Mouse (Mus musculus): ENCODE data around the gene Atxn7l1. TPM values are rescaled to one million over a fixed set of nuclear protein-coding genes. Genes with fewer than 3 reads are reported as not detected.

Gene Atxn7l1
- 22.0 and 23.7 TPM in 2 replicates for polyA plus RNA-seq (2012; rRNA removed)

DNA sequence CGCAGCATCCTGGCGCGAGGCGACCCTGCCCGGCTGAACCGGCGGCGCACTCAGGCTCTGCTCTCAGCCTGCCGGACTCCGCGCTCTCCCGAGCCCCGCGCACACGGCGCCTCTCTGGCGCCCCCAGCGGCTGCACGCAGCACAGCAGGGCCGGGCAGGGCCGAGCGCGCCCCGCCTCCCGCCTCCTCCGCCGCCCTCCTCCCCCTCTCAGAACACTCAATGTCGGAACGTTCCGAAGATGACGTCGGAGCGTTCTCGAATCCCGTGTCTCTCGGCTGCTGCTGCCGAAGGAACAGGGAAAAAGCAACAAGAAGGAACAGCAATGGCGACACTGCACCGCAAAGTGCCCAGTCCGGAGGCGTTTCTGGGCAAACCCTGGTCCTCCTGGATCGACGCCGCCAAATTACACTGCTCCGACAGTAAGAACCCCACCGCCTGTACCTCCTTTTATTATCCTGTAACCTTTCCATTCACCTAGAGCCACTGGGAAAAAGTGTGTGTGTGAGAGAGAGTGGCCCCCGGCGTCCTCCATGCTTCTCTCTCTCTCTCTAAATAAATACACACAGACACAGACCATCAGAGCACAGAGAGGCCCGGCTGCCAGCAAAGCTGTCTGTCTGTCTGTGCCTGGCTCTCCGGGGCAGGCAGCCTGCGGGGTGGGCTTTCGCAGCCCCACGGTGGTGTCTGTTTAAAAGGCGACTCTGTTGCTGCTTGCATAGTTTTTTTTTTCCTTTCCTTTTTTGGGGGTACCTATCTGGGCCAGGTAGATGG is at the start of gene Atxn7l1:
Gene Atxn7l1, plus strand, starts transcription at position 197 of the 771 bp plus-strand sequence.
- DNase-seq, result peak; percentile 96
- under 1% methylated on average over 48 of the region's 54 CpGs for WGBS
- Histone ChIP-seq H3K27me3 (replicated peaks; ENCODE audit: control insufficient read depth, insufficient read depth, low read length) (no peaks in the 10 kb centered on the region), H3K27ac (ENCODE audit: insufficient read depth, low read depth, low read length) (peak within 1 kb of the TSS; percentile 62), H3K4me3 (ENCODE audit: insufficient read depth, low read depth, low read length) (peak within 1 kb of the TSS; percentile 70), H3K4me1 (ENCODE audit: control insufficient read depth, insufficient read depth, low read length) (peaks cover 7% of the 10 kb centered on the region; the same call in 1 of the 2 replicates), H3K36me3 (ENCODE audit: control insufficient read depth, insufficient read depth, low read length) (no peaks in the 10 kb centered on the region)
- peak; percentile 62 for TF ChIP-seq POLR2A (IDR thresholded peaks at IDR 0.05; ENCODE audit: low read depth, low read length)
- TF ChIP-seq CTCF (conservative IDR thresholded peaks at IDR 0.05; ENCODE audit: insufficient read depth, insufficient read length, low read depth, low read length), result peak; percentile 72

DNA sequence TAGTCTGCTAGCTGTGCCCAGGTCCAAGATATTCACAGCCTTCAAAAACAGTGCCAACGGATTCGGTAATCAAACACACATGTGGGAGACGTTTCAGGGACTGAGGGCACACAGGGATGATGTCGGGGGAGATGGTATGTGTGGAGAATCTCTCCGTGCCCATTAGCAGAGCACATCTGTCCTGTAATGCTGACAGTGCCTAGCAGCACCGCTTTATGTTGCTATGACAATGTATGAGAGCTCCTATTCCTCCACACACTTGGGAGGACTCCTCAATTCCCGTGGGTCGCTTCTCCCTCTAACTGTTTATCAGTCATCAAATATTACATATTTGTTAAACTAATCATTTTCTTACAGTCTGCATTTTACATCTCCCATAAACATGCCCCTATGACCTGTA is 45.9 kb upstream of the Atxn7l1 start:
- TF ChIP-seq POLR2A (IDR thresholded peaks at IDR 0.05; ENCODE audit: low read depth, low read length) (no peak), CTCF (conservative IDR thresholded peaks at IDR 0.05; ENCODE audit: insufficient read depth, insufficient read length, low read depth, low read length) (no peak)
- H3K27ac ChIP-seq (ENCODE audit: insufficient read depth, low read depth, low read length), result no peak overlapping the region
- WGBS, result 85% methylated on average over 8 of the region's 8 CpGs
- H3K4me3 ChIP-seq (ENCODE audit: insufficient read depth, low read depth, low read length), result no peak overlapping the region
- no peaks in the 10 kb centered on the region for H3K4me1 ChIP-seq (ENCODE audit: control insufficient read depth, insufficient read depth, low read length)
- no peak for DNase-seq
- no peaks in the 10 kb centered on the region for H3K36me3 ChIP-seq (ENCODE audit: control insufficient read depth, insufficient read depth, low read length)
- H3K27me3 ChIP-seq (replicated peaks; ENCODE audit: control insufficient read depth, insufficient read depth, low read length), result no peaks in the 10 kb centered on the region

GRCm38 (mm10) chr12:33102342-33103115 is 45.0 kb upstream of the Atxn7l1 start:
- Histone ChIP-seq H3K27ac (ENCODE audit: insufficient read depth, low read depth, low read length) (no peak overlapping the region), H3K27me3 (replicated peaks; ENCODE audit: control insufficient read depth, insufficient read depth, low read length) (no peaks in the 10 kb centered on the region), H3K4me1 (ENCODE audit: control insufficient read depth, insufficient read depth, low read length) (no peaks in the 10 kb centered on the region), H3K4me3 (ENCODE audit: insufficient read depth, low read depth, low read length) (no peak overlapping the region), H3K36me3 (ENCODE audit: control insufficient read depth, insufficient read depth, low read length) (no peaks in the 10 kb centered on the region)
- no peak for TF ChIP-seq POLR2A (IDR thresholded peaks at IDR 0.05; ENCODE audit: low read depth, low read length)
- no peak for TF ChIP-seq CTCF (conservative IDR thresholded peaks at IDR 0.05; ENCODE audit: insufficient read depth, insufficient read length, low read depth, low read length)
- DNase-seq, result no peak
- 46% methylated on average over 15 of the region's 15 CpGs for WGBS

DNA sequence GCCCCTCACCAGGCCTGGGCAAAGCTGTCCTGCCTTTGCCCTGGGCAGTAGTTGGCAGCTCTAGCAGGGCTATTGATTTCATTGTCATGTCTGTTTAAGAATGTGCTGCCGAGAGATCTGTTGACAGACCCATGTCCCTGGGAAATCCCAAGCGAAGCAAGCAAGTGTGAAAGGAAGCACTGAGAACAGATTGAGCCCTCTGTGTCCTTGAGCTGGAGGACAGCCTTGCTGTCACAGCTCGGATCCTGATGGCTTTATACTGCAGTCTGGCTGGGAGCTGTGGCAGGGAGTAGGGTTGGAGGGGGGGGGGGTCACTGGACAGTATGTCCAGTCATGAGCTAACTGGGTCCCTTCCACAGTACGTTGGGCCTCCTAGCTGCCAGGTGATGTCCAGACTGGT is 41.8 kb upstream of the Atxn7l1 start:
- no peak overlapping the region for H3K4me3 ChIP-seq (ENCODE audit: insufficient read depth, low read depth, low read length)

DNA sequence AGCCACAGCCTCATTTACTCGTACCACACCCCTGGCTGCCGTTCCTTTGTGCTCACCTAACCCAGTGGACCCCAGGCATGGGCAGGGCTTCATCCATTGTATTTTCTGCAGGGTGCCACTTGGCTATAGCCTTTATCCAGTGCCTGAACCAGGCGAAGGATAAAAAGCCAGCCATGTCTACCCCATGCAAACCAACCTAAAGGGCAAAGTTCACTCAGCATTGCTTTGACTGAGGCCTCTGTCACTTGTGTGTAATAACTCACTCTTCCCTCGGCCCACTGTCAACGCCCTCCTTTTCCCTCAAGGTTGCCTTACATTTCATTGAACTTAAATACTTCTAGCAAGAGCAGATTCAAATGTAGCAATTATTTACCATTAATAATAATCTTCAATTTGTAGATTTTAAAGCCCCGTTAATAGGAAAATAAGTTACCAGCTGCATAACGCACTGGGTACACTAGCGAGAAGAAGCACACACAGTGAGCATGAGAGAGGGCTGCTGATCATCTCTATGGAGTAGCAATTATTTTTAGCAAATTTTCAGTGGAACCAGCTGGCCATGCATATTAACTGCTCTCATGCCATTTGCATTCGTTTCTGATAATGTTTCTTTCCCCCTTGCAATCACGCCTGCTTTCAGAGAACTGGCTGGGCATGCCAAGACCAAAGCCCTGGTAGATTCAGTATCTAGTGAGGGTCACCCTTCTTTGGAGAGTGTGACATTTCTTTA is 40.9 kb upstream of the Atxn7l1 start:
- H3K27me3 ChIP-seq (replicated peaks; ENCODE audit: control insufficient read depth, insufficient read depth, low read length), result no peaks in the 10 kb centered on the region
- TF ChIP-seq CTCF (conservative IDR thresholded peaks at IDR 0.05; ENCODE audit: insufficient read depth, insufficient read length, low read depth, low read length) (no peak), POLR2A (IDR thresholded peaks at IDR 0.05; ENCODE audit: low read depth, low read length) (no peak)
- DNase-seq, result no peak
- no peaks in the 10 kb centered on the region for H3K36me3 ChIP-seq (ENCODE audit: control insufficient read depth, insufficient read depth, low read length)
- no peak overlapping the region for H3K27ac ChIP-seq (ENCODE audit: insufficient read depth, low read depth, low read length)
- H3K4me3 ChIP-seq (ENCODE audit: insufficient read depth, low read depth, low read length), result no peak overlapping the region
- no peaks in the 10 kb centered on the region for H3K4me1 ChIP-seq (ENCODE audit: control insufficient read depth, insufficient read depth, low read length)
- WGBS, result 86% methylated on average over 10 of the region's 10 CpGs

More for the DNA sequence above, 41.8 kb upstream of the Atxn7l1 start:
- no peak for DNase-seq
- 79% methylated on average over 4 of the region's 4 CpGs for whole genome bisulfite sequencing
- no peaks in the 10 kb centered on the region for H3K4me1 ChIP-seq (ENCODE audit: control insufficient read depth, insufficient read depth, low read length)
- no peak for TF ChIP-seq CTCF (conservative IDR thresholded peaks at IDR 0.05; ENCODE audit: insufficient read depth, insufficient read length, low read depth, low read length)
- no peak for TF ChIP-seq POLR2A (IDR thresholded peaks at IDR 0.05; ENCODE audit: low read depth, low read length)
- H3K27ac ChIP-seq (ENCODE audit: insufficient read depth, low read depth, low read length), result no peak overlapping the region
- no peaks in the 10 kb centered on the region for H3K36me3 ChIP-seq (ENCODE audit: control insufficient read depth, insufficient read depth, low read length)
- no peaks in the 10 kb centered on the region for H3K27me3 ChIP-seq (replicated peaks; ENCODE audit: control insufficient read depth, insufficient read depth, low read length)

GRCm38 (mm10) chr12:33109531-33109930 is 38.0 kb upstream of the Atxn7l1 start:
- no peaks in the 10 kb centered on the region for H3K36me3 ChIP-seq (ENCODE audit: control insufficient read depth, insufficient read depth, low read length)
- H3K4me3 ChIP-seq (ENCODE audit: insufficient read depth, low read depth, low read length), result no peak overlapping the region
- H3K4me1 ChIP-seq (ENCODE audit: control insufficient read depth, insufficient read depth, low read length), result no peaks in the 10 kb centered on the region
- H3K27ac ChIP-seq (ENCODE audit: insufficient read depth, low read depth, low read length), result no peak overlapping the region
- no peaks in the 10 kb centered on the region for H3K27me3 ChIP-seq (replicated peaks; ENCODE audit: control insufficient read depth, insufficient read depth, low read length)
- DNase-seq, result peak; percentile 24
- TF ChIP-seq CTCF (conservative IDR thresholded peaks at IDR 0.05; ENCODE audit: insufficient read depth, insufficient read length, low read depth, low read length), result peak; percentile 66
- no peak for TF ChIP-seq POLR2A (IDR thresholded peaks at IDR 0.05; ENCODE audit: low read depth, low read length)

Data from kidney, adult 2 months (tissue).